Mouse (Mus musculus): Measurements from ENCODE around the gene Rbms1. TPM values are rescaled to one million over a fixed set of nuclear protein-coding genes. Genes with fewer than 3 reads are reported as not detected.
A peak's percentile ranks its signal among the peaks of the same experiment; 100 is the strongest.

Rbms1 gene
- polyA plus RNA-seq, 1 experiment from 2014 or later: 44.9 TPM

GRCm38 (mm10) chr2:60807341-60808195, 155.4 kb downstream of the Rbms1 start:
- no peaks in the 10 kb centered on the region for H3K36me3 ChIP-seq (ENCODE audit: control insufficient read depth, insufficient read depth)
- H3K9ac ChIP-seq (ENCODE audit: low read depth, low read length): no peak overlapping the region
- H3K4me1 ChIP-seq (ENCODE audit: control insufficient read depth, low read depth, low read length): peaks cover 16% of the 10 kb centered on the region
- no peaks in the 10 kb centered on the region for H3K27me3 ChIP-seq (ENCODE audit: control insufficient read depth, insufficient read depth, low read depth, low read length)
- H3K9me3 ChIP-seq (replicated peaks; ENCODE audit: control insufficient read depth, low read length): no peaks in the 10 kb centered on the region
- H3K4me2 ChIP-seq (ENCODE audit: low read depth, low read length): peak overlapping the region; percentile 14; the same call in 1 of the 2 replicates
- H3K4me3 ChIP-seq (ENCODE audit: low read depth, low read length): no peak overlapping the region
- peak overlapping the region; percentile 60 for H3K27ac ChIP-seq (ENCODE audit: low read length)
- 63% methylated on average over 11 of the region's 11 CpGs for WGBS (ENCODE audit: insufficient replicate concordance)
- ATAC-seq (ENCODE audit: low read depth): no peak

- H3K9ac ChIP-seq (ENCODE audit: low read depth, low read length): no peak overlapping the region
- H3K36me3 ChIP-seq (ENCODE audit: control insufficient read depth, insufficient read depth): no peaks in the 10 kb centered on the region
- H3K4me2 ChIP-seq (ENCODE audit: low read depth, low read length): no peak overlapping the region
- peaks cover 23% of the 10 kb centered on the region for H3K4me1 ChIP-seq (ENCODE audit: control insufficient read depth, low read depth, low read length)
- no peaks in the 10 kb centered on the region for H3K27me3 ChIP-seq (ENCODE audit: control insufficient read depth, insufficient read depth, low read depth, low read length)
- no peak overlapping the region for H3K27ac ChIP-seq (ENCODE audit: low read length)
- no peaks in the 10 kb centered on the region for H3K9me3 ChIP-seq (replicated peaks; ENCODE audit: control insufficient read depth, low read length)
- ATAC-seq (ENCODE audit: low read depth): no peak
- WGBS (ENCODE audit: insufficient replicate concordance): 68% methylated on average over 7 of the region's 7 CpGs
- H3K4me3 ChIP-seq (ENCODE audit: low read depth, low read length): no peak overlapping the region
Observed at GRCm38 (mm10) chr2:60804763-60805162, 158.2 kb downstream of the Rbms1 start.

GRCm38 (mm10) chr2:60803377-60803776, 159.6 kb downstream of the Rbms1 start:
- Histone ChIP-seq H3K4me2 (ENCODE audit: low read depth, low read length) (no peak overlapping the region), H3K27me3 (ENCODE audit: control insufficient read depth, insufficient read depth, low read depth, low read length) (no peaks in the 10 kb centered on the region), H3K9ac (ENCODE audit: low read depth, low read length) (no peak overlapping the region), H3K27ac (ENCODE audit: low read length) (peak overlapping the region; percentile 62), H3K4me3 (ENCODE audit: low read depth, low read length) (no peak overlapping the region), H3K9me3 (replicated peaks; ENCODE audit: control insufficient read depth, low read length) (no peaks in the 10 kb centered on the region), H3K4me1 (ENCODE audit: control insufficient read depth, low read depth, low read length) (peaks cover 17% of the 10 kb centered on the region), H3K36me3 (ENCODE audit: control insufficient read depth, insufficient read depth) (no peaks in the 10 kb centered on the region)
- ATAC-seq (ENCODE audit: low read depth): no peak
- 57% methylated on average over 6 of the region's 6 CpGs for WGBS (ENCODE audit: insufficient replicate concordance)

- Histone ChIP-seq H3K36me3 (ENCODE audit: control insufficient read depth, insufficient read depth) (no peaks in the 10 kb centered on the region), H3K4me2 (ENCODE audit: low read depth, low read length) (0 out of 2 replicates have a peak overlapping the region, but pooled peaks have one; percentile 12), H3K27ac (ENCODE audit: low read length) (peak overlapping the region; percentile 78), H3K9me3 (replicated peaks; ENCODE audit: control insufficient read depth, low read length) (no peaks in the 10 kb centered on the region), H3K4me1 (ENCODE audit: control insufficient read depth, low read depth, low read length) (peaks cover 15% of the 10 kb centered on the region), H3K9ac (ENCODE audit: low read depth, low read length) (no peak overlapping the region), H3K27me3 (ENCODE audit: control insufficient read depth, insufficient read depth, low read depth, low read length) (no peaks in the 10 kb centered on the region), H3K4me3 (ENCODE audit: low read depth, low read length) (no peak overlapping the region)
- ATAC-seq (ENCODE audit: low read depth): peak; percentile 70
- 52% methylated on average over 8 of the region's 8 CpGs for WGBS (ENCODE audit: insufficient replicate concordance)
Observed at GRCm38 (mm10) chr2:60802828-60803227, 160.2 kb downstream of the Rbms1 start.

GRCm38 (mm10) chr2:60802191-60802590, 160.8 kb downstream of the Rbms1 start:
- Histone ChIP-seq H3K4me1 (ENCODE audit: control insufficient read depth, low read depth, low read length) (peaks cover 11% of the 10 kb centered on the region), H3K36me3 (ENCODE audit: control insufficient read depth, insufficient read depth) (no peaks in the 10 kb centered on the region), H3K4me3 (ENCODE audit: low read depth, low read length) (no peak overlapping the region), H3K27ac (ENCODE audit: low read length) (peak overlapping the region; percentile 78), H3K27me3 (ENCODE audit: control insufficient read depth, insufficient read depth, low read depth, low read length) (no peaks in the 10 kb centered on the region), H3K9ac (ENCODE audit: low read depth, low read length) (no peak overlapping the region), H3K9me3 (replicated peaks; ENCODE audit: control insufficient read depth, low read length) (no peaks in the 10 kb centered on the region), H3K4me2 (ENCODE audit: low read depth, low read length) (no peak overlapping the region)
- ATAC-seq (ENCODE audit: low read depth): no peak
- WGBS (ENCODE audit: insufficient replicate concordance): 32% methylated on average over 4 of the region's 4 CpGs

GRCm38 (mm10) chr2:60801571-60802155, 161.3 kb downstream of the Rbms1 start:
- Histone ChIP-seq H3K4me2 (ENCODE audit: low read depth, low read length) (0 out of 2 replicates have a peak overlapping the region, but pooled peaks have one; percentile 21), H3K27ac (ENCODE audit: low read length) (peak overlapping the region; percentile 78), H3K9ac (ENCODE audit: low read depth, low read length) (no peak overlapping the region), H3K27me3 (ENCODE audit: control insufficient read depth, insufficient read depth, low read depth, low read length) (no peaks in the 10 kb centered on the region), H3K4me1 (ENCODE audit: control insufficient read depth, low read depth, low read length) (peaks cover 9% of the 10 kb centered on the region), H3K4me3 (ENCODE audit: low read depth, low read length) (no peak overlapping the region; the same call in 1 of the 2 replicates), H3K9me3 (replicated peaks; ENCODE audit: control insufficient read depth, low read length) (no peaks in the 10 kb centered on the region), H3K36me3 (ENCODE audit: control insufficient read depth, insufficient read depth) (no peaks in the 10 kb centered on the region)
- no peak for ATAC-seq (ENCODE audit: low read depth)
- 67% methylated on average over 12 of the region's 12 CpGs for WGBS (ENCODE audit: insufficient replicate concordance)

- Histone ChIP-seq H3K27ac (ENCODE audit: low read length) (peak overlapping the region; percentile 78), H3K9ac (ENCODE audit: low read depth, low read length) (no peak overlapping the region), H3K4me3 (ENCODE audit: low read depth, low read length) (peak overlapping the region; percentile 18), H3K27me3 (ENCODE audit: control insufficient read depth, insufficient read depth, low read depth, low read length) (no peaks in the 10 kb centered on the region), H3K4me2 (ENCODE audit: low read depth, low read length) (0 out of 2 replicates have a peak overlapping the region, but pooled peaks have one; percentile 21), H3K4me1 (ENCODE audit: control insufficient read depth, low read depth, low read length) (peaks cover 9% of the 10 kb centered on the region), H3K36me3 (ENCODE audit: control insufficient read depth, insufficient read depth) (no peaks in the 10 kb centered on the region), H3K9me3 (replicated peaks; ENCODE audit: control insufficient read depth, low read length) (no peaks in the 10 kb centered on the region)
- 55% methylated on average over 15 of the region's 15 CpGs for WGBS (ENCODE audit: insufficient replicate concordance)
- ATAC-seq (ENCODE audit: low read depth): 0 out of 2 replicates have a peak, but pooled peaks have one; percentile 20
Observed at GRCm38 (mm10) chr2:60800921-60801558, 162.0 kb downstream of the Rbms1 start.

- H3K27me3 ChIP-seq (ENCODE audit: control insufficient read depth, insufficient read depth, low read depth, low read length): no peaks in the 10 kb centered on the region
- H3K4me2 ChIP-seq (ENCODE audit: low read depth, low read length): no peak overlapping the region
- H3K9ac ChIP-seq (ENCODE audit: low read depth, low read length): no peak overlapping the region
- peaks cover 9% of the 10 kb centered on the region for H3K4me1 ChIP-seq (ENCODE audit: control insufficient read depth, low read depth, low read length)
- H3K36me3 ChIP-seq (ENCODE audit: control insufficient read depth, insufficient read depth): no peaks in the 10 kb centered on the region
- H3K4me3 ChIP-seq (ENCODE audit: low read depth, low read length): no peak overlapping the region
- H3K27ac ChIP-seq (ENCODE audit: low read length): no peak overlapping the region
- 83% methylated on average over 7 of the region's 7 CpGs for WGBS (ENCODE audit: insufficient replicate concordance)
- H3K9me3 ChIP-seq (replicated peaks; ENCODE audit: control insufficient read depth, low read length): no peaks in the 10 kb centered on the region
- no peak for ATAC-seq (ENCODE audit: low read depth)
Observed at GRCm38 (mm10) chr2:60799816-60800215, 163.2 kb downstream of the Rbms1 start.
